Mouse (Mus musculus) ES-Bruce4 (cell line): ENCODE data around the gene Ppm1l.

Experiments
- CTCF ChIP-seq: IDR thresholded peaks from one replicate; pipeline ENCODE4 v1.8.1; 2011; ENCODE audit warnings: low read depth, low read length
- EP300 ChIP-seq: IDR thresholded peaks from 2 replicates; pipeline ENCODE4 v1.6.1; 2011; ENCODE audit warnings: low read depth, low read length; ENCODE audit not compliant: insufficient read depth
- POLR2A ChIP-seq: IDR thresholded peaks from one replicate; pipeline ENCODE4 v1.8.1; 2011; ENCODE audit warnings: low read length; ENCODE audit not compliant: insufficient read depth

- TF ChIP-seq CTCF = no peak
- TF ChIP-seq POLR2A = no peak
- no peak for TF ChIP-seq EP300
Measured at GRCm38 (mm10) chr3:69446989-69447388, 130.3 kb downstream of the Ppm1l start.
